Mouse (Mus musculus) hindbrain, embryonic 14.5 days (tissue): ENCODE measurements around the gene Wdr11. TPM values are rescaled to one million over a fixed set of nuclear protein-coding genes. Genes with fewer than 3 reads are reported as not detected.

Experiments used
- ATAC-seq: fragments of 200-750 bp; cut with Nextera tagmentation; 2 replicates; pipeline ENCODE4 v1.8.0; 2017; ENCODE audit warnings: moderate number of reproducible peaks, mild to moderate bottlenecking, moderate TSS enrichment, moderate library complexity; ENCODE audit not compliant: low FRiP score
- DNase-seq: peaks from one replicate; pipeline ENCODE4 v3.0.0-alpha.2; 2015; ENCODE audit warnings: low spot score
- H3K27ac ChIP-seq: fragments of 300-500 bp; sonication (generic); 2 replicates; pipeline ENCODE4 v1.5.1; 2014; ENCODE audit warnings: mild to moderate bottlenecking, moderate library complexity
- H3K27me3 ChIP-seq: fragments of 300-500 bp; sonication (generic); 2 replicates; pipeline ENCODE4 v1.6.1; 2014; ENCODE audit warnings: mild to moderate bottlenecking, low read length, mixed read lengths; ENCODE audit not compliant: control insufficient read depth, insufficient read depth
- H3K36me3 ChIP-seq: fragments of 300-500 bp; sonication (generic); replicated peaks from 2 replicates; pipeline ENCODE4 v1.6.1; 2014; ENCODE audit not compliant: control insufficient read depth, insufficient read depth
- H3K4me1 ChIP-seq: fragments of 300-500 bp; sonication (generic); replicated peaks from 2 replicates; pipeline ENCODE4 v1.6.1; 2014; ENCODE audit warnings: antibody characterized with exemption, low read length, mixed read lengths; ENCODE audit not compliant: control insufficient read depth, insufficient read depth
- H3K4me2 ChIP-seq: fragments of 300-500 bp; sonication (generic); replicated peaks from 2 replicates; pipeline ENCODE4 v1.6.1; 2014; ENCODE audit warnings: mild to moderate bottlenecking, moderate library complexity
- H3K4me3 ChIP-seq: fragments of 300-500 bp; sonication (generic); replicated peaks from 2 replicates; pipeline ENCODE4 v1.5.1; 2014; ENCODE audit warnings: mild to moderate bottlenecking, low read length
- H3K9ac ChIP-seq: fragments of 300-500 bp; sonication (generic); 2 replicates; pipeline ENCODE4 v1.6.1; 2014
- H3K9me3 ChIP-seq: fragments of 300-500 bp; sonication (generic); 2 replicates; pipeline ENCODE4 v1.6.1; 2016; ENCODE audit warnings: low read length; ENCODE audit not compliant: control insufficient read depth
- WGBS: fragments of 180-500 bp; shearing (Covaris S2); extraction: QIAGEN DNeasy Blood & Tissue Kit; methylation state at CpG from one replicate; pipeline ENCODE4 v1.1.7; 2014; 5-methylcytosine and 5-hydroxymethylcytosine counted together
- polyA plus RNA-seq: library from polyadenylated mRNA; unstranded; fragments of >200 nt; fragmentation: Nextera tagmentation; extraction: Ambion mirVana; gene quantifications from 2 replicates; pipeline ENCODE4 v1.2.1, GENCODE M21; 2014

Gene Wdr11
- 35.5 and 36.9 TPM in 2 replicates for polyA plus RNA-seq

GRCm38 (mm10) chr7:129591371-129592131, at the start of gene Wdr11:
Wdr11 (plus strand) TSS chr7:129591863.
- H3K27me3 ChIP-seq, result no peaks in the 10 kb centered on the region
- ATAC-seq (peak; percentile 81), DNase-seq (peak; percentile 78)
- H3K4me3 ChIP-seq, result peak within 1 kb of the TSS; percentile 67
- H3K36me3 ChIP-seq, result peaks cover 7% of the 10 kb centered on the region; the same call in 1 of the 2 replicates
- H3K27ac ChIP-seq, result peak within 1 kb of the TSS; percentile 90
- peak within 1 kb of the TSS; percentile 75 for H3K9ac ChIP-seq
- 4% methylated on average over 37 of the region's 37 CpGs for WGBS
- H3K4me1 ChIP-seq, result peaks cover 15% of the 10 kb centered on the region; the same call in 1 of the 2 replicates
- H3K9me3 ChIP-seq, result no peaks in the 10 kb centered on the region
- H3K4me2 ChIP-seq, result peak within 1 kb of the TSS; percentile 51

GRCm38 (mm10) chr7:129567541-129567940, 24.1 kb upstream of the Wdr11 start:
- no peak for ATAC-seq
- Histone ChIP-seq H3K27ac (no peak overlapping the region), H3K9me3 (no peaks in the 10 kb centered on the region), H3K36me3 (no peaks in the 10 kb centered on the region), H3K4me3 (no peak overlapping the region), H3K9ac (no peak overlapping the region), H3K4me2 (no peak overlapping the region), H3K27me3 (no peaks in the 10 kb centered on the region), H3K4me1 (peaks cover 4% of the 10 kb centered on the region; the same call in 1 of the 2 replicates)
- WGBS, result 70% methylated on average over 1 of the region's 1 CpGs
- DNase-seq, result no peak

- Histone ChIP-seq H3K4me3 (no peak overlapping the region), H3K9ac (no peak overlapping the region), H3K4me1 (peaks cover 4% of the 10 kb centered on the region; the same call in 1 of the 2 replicates), H3K27me3 (no peaks in the 10 kb centered on the region), H3K9me3 (no peaks in the 10 kb centered on the region), H3K4me2 (no peak overlapping the region), H3K27ac (no peak overlapping the region), H3K36me3 (no peaks in the 10 kb centered on the region)
- no peak for DNase-seq
- no peak; the same call in 1 of the 2 replicates for ATAC-seq
- WGBS, result 13% methylated on average over 2 of the region's 2 CpGs
These were observed 23.3 kb upstream of the Wdr11 start for GRCm38 (mm10) chr7:129568338-129568737.

GRCm38 (mm10) chr7:129574471-129574870, 17.2 kb upstream of the Wdr11 start:
- H3K36me3 ChIP-seq, result no peaks in the 10 kb centered on the region
- H3K4me3 ChIP-seq, result no peak overlapping the region
- no peaks in the 10 kb centered on the region for H3K9me3 ChIP-seq
- peaks cover 9% of the 10 kb centered on the region; the same call in 1 of the 2 replicates for H3K4me1 ChIP-seq
- no peak for ATAC-seq
- DNase-seq, result no peak
- H3K27me3 ChIP-seq, result no peaks in the 10 kb centered on the region
- H3K27ac ChIP-seq, result no peak overlapping the region
- no peak overlapping the region for H3K4me2 ChIP-seq
- no peak overlapping the region for H3K9ac ChIP-seq
- 77% methylated on average over 4 of the region's 4 CpGs for WGBS

GRCm38 (mm10) chr7:129575110-129575784, 16.4 kb upstream of the Wdr11 start:
- DNase-seq (peak; percentile 28), ATAC-seq (no peak)
- Histone ChIP-seq H3K4me3 (no peak overlapping the region), H3K4me2 (no peak overlapping the region), H3K36me3 (no peaks in the 10 kb centered on the region), H3K9ac (no peak overlapping the region), H3K4me1 (peaks cover 9% of the 10 kb centered on the region; the same call in 1 of the 2 replicates), H3K27ac (peak overlapping the region; percentile 55; the same call in 1 of the 2 replicates), H3K27me3 (no peaks in the 10 kb centered on the region), H3K9me3 (no peaks in the 10 kb centered on the region)
- WGBS, result 16% methylated on average over 7 of the region's 7 CpGs

- H3K9me3 ChIP-seq, result no peaks in the 10 kb centered on the region
- DNase-seq (peak; percentile 38), ATAC-seq (no peak)
- H3K36me3 ChIP-seq, result peaks cover 7% of the 10 kb centered on the region; the same call in 1 of the 2 replicates
- peak overlapping the region; percentile 51 for H3K4me2 ChIP-seq
- peak overlapping the region; percentile 67 for H3K4me3 ChIP-seq
- H3K27ac ChIP-seq, result peak overlapping the region; percentile 90
- H3K27me3 ChIP-seq, result no peaks in the 10 kb centered on the region
- peak overlapping the region; percentile 75 for H3K9ac ChIP-seq
- WGBS, result 1% methylated on average over 13 of the region's 13 CpGs
- peaks cover 15% of the 10 kb centered on the region; the same call in 1 of the 2 replicates for H3K4me1 ChIP-seq
These were observed 576 bp downstream of the Wdr11 start for GRCm38 (mm10) chr7:129592132-129592745.

GRCm38 (mm10) chr7:129597186-129597585, 5.5 kb downstream of the Wdr11 start:
- peaks cover 40% of the 10 kb centered on the region for H3K36me3 ChIP-seq
- 100% methylated on average over 2 of the region's 2 CpGs for WGBS
- no peak overlapping the region for H3K27ac ChIP-seq
- ATAC-seq, result no peak
- H3K4me1 ChIP-seq, result peaks cover 10% of the 10 kb centered on the region; the same call in 1 of the 2 replicates
- no peaks in the 10 kb centered on the region for H3K9me3 ChIP-seq
- H3K4me3 ChIP-seq, result no peak overlapping the region
- no peak overlapping the region for H3K4me2 ChIP-seq
- H3K9ac ChIP-seq, result no peak overlapping the region
- no peaks in the 10 kb centered on the region for H3K27me3 ChIP-seq
- DNase-seq, result no peak

- no peaks in the 10 kb centered on the region for H3K27me3 ChIP-seq
- no peak overlapping the region for H3K27ac ChIP-seq
- ATAC-seq, result no peak
- 97% methylated on average over 8 of the region's 8 CpGs for WGBS
- no peaks in the 10 kb centered on the region for H3K9me3 ChIP-seq
- no peak overlapping the region for H3K9ac ChIP-seq
- peaks cover 93% of the 10 kb centered on the region for H3K36me3 ChIP-seq
- no peaks in the 10 kb centered on the region for H3K4me1 ChIP-seq
- H3K4me3 ChIP-seq, result no peak overlapping the region
- DNase-seq, result no peak
- H3K4me2 ChIP-seq, result no peak overlapping the region
These were observed 14.6 kb downstream of the Wdr11 start for GRCm38 (mm10) chr7:129606291-129606690.

- H3K4me2 ChIP-seq, result no peak overlapping the region
- no peak for ATAC-seq
- H3K36me3 ChIP-seq, result peaks cover 80% of the 10 kb centered on the region
These were observed 29.5 kb downstream of the Wdr11 start for GRCm38 (mm10) chr7:129621141-129621540.

More at GRCm38 (mm10) chr7:129621141-129621540, 29.5 kb downstream of the Wdr11 start:
- Histone ChIP-seq H3K9ac (no peak overlapping the region), H3K27me3 (no peaks in the 10 kb centered on the region), H3K9me3 (no peaks in the 10 kb centered on the region), H3K4me3 (no peak overlapping the region), H3K4me1 (no peaks in the 10 kb centered on the region), H3K27ac (no peak overlapping the region)
- no peak for DNase-seq
- 94% methylated on average over 5 of the region's 5 CpGs for WGBS
